Mouse (Mus musculus) frontal cortex, postnatal 25 days (tissue): ENCODE data around the gene D230025D16Rik.
"Not testable (repeated sequence)": the region's sequence is repeated elsewhere in the genome, so short reads cannot be mapped to it uniquely, and the experiment has no call there.

Source experiments
- DNase-seq, 2 experiments: peaks; one replicate each; pipeline ENCODE4 v3.0.0; 2022; ENCODE audit warnings: low spot score in 2 of 2

D230025D16Rik gene

DNA sequence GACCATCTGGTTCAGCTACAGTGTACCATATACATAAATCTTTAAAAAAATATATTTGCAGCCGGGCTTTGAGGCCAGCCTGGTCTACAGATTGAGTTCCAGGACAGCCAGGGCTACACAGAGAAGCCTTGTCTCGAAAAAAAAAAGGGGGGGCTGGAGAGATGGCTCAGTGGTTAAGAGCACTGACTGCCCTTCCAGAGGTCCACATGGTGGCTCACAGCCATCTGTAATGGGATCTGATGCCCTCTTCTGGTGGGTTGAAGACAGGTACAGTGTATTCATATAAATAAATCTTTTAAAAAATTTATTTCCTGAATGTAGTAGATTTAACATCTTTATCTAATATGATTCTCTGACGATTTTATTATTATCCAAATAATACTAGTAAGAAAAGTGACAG is 66.9 kb downstream of the D230025D16Rik start:
- not testable (repeated sequence) for DNase-seq

- DNase-seq = no peak
Observed at GRCm38 (mm10) chr8:105292471-105292870, 67.5 kb downstream of the D230025D16Rik start.

DNA sequence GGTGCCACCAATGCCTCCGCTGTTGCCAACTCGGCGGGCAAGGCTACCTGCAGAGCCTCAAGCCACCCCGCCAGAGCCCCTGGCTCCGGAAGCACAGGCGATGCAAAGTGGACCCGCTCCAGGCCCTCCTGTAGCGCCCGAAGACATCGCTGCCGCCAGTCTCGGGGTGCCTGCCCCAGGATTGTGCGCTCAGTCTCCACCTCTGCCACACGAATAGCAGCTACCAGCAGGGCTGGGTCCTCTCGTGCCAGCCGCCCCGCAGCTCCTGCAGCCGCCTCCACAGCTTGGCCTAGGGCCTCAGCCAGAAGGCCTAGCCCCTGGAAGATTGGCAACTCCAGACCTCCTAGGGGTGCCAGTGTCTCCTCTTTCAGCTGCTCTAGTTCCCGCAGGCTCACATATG is 68.5 kb downstream of the D230025D16Rik start:
- DNase-seq = no peak

- DNase-seq = no peak
Observed at GRCm38 (mm10) chr8:105294776-105295175, 69.8 kb downstream of the D230025D16Rik start.

GRCm38 (mm10) chr8:105295256-105295655 is 70.3 kb downstream of the D230025D16Rik start:
- DNase-seq = no peak

GRCm38 (mm10) chr8:105295895-105296573 is 71.1 kb downstream of the D230025D16Rik start, which contains the start of gene Exoc3l:
Gene Exoc3l, minus strand, starts transcription at chr8:105296101.
- no peak for DNase-seq

- DNase-seq = peak; percentile 72 to 89
Observed at GRCm38 (mm10) chr8:105297511-105298192, 72.7 kb downstream of the D230025D16Rik start, which contains the start of gene E2f4. Gene E2f4, plus strand, starts transcription at chr8:105297663.

- no peak for DNase-seq
Observed at GRCm38 (mm10) chr8:105298351-105299252, 73.7 kb downstream of the D230025D16Rik start.

- DNase-seq = no peak
Observed at GRCm38 (mm10) chr8:105299962-105300361, 75.0 kb downstream of the D230025D16Rik start.
